Mouse (Mus musculus) G1E (cell line): ENCODE measurements around the gene Dph5.

Experiments used
- CTCF ChIP-seq: IDR thresholded peaks from 2 replicates; pipeline ENCODE4 v1.5.1; 2012; ENCODE audit warnings: low read depth, low read length, inconsistent platforms, mixed read lengths
- GATA1 ChIP-seq: IDR thresholded peaks from 2 replicates; pipeline ENCODE4 v1.6.1; 2012; ENCODE audit warnings: borderline replicate concordance, low read length, inconsistent platforms, mixed read lengths
- GATA2 ChIP-seq: IDR thresholded peaks from 2 replicates; pipeline ENCODE4 v1.6.1; 2012; ENCODE audit warnings: low read depth, low read length, inconsistent platforms, borderline replicate concordance
- POLR2AphosphoS5 ChIP-seq: IDR thresholded peaks from 2 replicates; pipeline ENCODE4 v1.6.1; 2012; ENCODE audit warnings: low read depth, low read length, inconsistent platforms; ENCODE audit not compliant: insufficient replicate concordance
- TAL1 ChIP-seq: conservative IDR thresholded peaks from 2 replicates; pipeline ENCODE4 v1.6.1; 2012; ENCODE audit warnings: low read depth, low read length, inconsistent platforms, mixed read lengths

DNA sequence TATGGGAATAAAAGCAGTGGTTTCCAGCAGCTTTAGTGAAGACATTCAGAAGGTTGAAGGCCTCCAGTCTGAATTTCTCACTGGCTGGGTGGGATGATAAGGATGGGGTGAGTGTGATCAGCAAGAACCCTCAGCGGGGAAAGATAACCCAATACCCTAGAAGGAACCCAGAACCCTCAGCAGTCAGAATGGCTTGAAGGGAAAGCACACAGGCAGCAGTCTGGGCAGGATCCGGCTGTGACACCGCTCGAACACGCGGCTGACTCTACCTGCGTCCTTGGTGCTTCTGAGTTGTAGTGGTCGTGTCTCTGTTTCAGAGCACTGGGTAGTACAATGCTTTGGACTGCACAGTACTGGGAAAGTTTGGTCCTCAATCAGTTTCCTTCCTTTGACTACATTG, 58.6 kb downstream of the Dph5 start:
- TF ChIP-seq CTCF (no peak), TAL1 (no peak), GATA1 (no peak), GATA2 (no peak), POLR2AphosphoS5 (no peak)
